Mouse (Mus musculus) brain, embryonic 14.5 days (tissue): ENCODE measurements at regions not wholly inside any gene's neighbourhood (a gene's known extent, or its start where the extent isn't known, plus 50 kb on each side); places are given as distances from the start of the nearest gene placed in this dataset.

ENCODE experiments used
- DNase-seq: peaks from one replicate; pipeline ENCODE4 v3.0.0-alpha.2; 2011; ENCODE audit warnings: low read depth
- CTCF ChIP-seq: fragments of 200-500 bp; IDR thresholded peaks from 2 replicates; pipeline ENCODE4 v1.5.1; 2012; ENCODE audit warnings: inconsistent platforms, mild to moderate bottlenecking, moderate library complexity, borderline replicate concordance; ENCODE audit not compliant: insufficient read depth, insufficient read length; ENCODE audit errors: extremely low read depth
- POLR2A ChIP-seq: fragments of 200-500 bp; IDR thresholded peaks from 2 replicates; pipeline ENCODE4 v1.6.1; 2012; ENCODE audit warnings: mild to moderate bottlenecking, inconsistent platforms, borderline replicate concordance; ENCODE audit not compliant: poor library complexity, insufficient read depth, insufficient read length, severe bottlenecking; ENCODE audit errors: extremely low read depth

DNA sequence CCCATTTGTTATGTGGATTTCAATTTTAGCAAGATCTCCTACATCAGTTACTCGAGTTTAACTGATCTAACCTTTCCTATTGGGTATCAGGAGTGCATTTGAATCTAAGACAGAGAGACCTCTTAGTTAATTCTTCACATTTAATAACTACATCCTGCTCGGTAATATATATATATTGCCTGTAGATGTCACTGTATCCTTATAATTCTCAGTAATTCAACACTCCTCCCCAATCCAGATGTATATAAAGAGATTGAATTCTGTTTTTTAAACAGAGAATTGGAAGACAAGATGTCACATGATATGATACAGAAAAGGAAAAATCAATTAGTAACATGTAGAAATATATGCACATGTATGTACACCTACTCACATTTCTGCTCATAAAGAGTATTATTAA, 133.3 kb upstream of the Mageb4 start:
- DNase-seq = peak; percentile 30
- TF ChIP-seq CTCF (no peak), POLR2A (no peak)
